Mouse (Mus musculus) hindbrain, embryonic 10.5 days (tissue): Measurements from ENCODE around the gene Arid5b. TPM values are rescaled to one million over a fixed set of nuclear protein-coding genes. Genes with fewer than 3 reads are reported as not detected.

Source experiments
- DNase-seq: peaks from one replicate; pipeline ENCODE4 v3.0.0-alpha.2; 2017; ENCODE audit warnings: low spot score
- H3K27ac ChIP-seq: fragments of 300-500 bp; sonication (generic); 2 replicates; pipeline ENCODE4 v1.5.1; 2016; ENCODE audit warnings: mild to moderate bottlenecking, moderate library complexity
- H3K27me3 ChIP-seq: fragments of 300-500 bp; sonication (generic); 2 replicates; pipeline ENCODE4 v1.6.1; 2016; ENCODE audit warnings: mild to moderate bottlenecking; ENCODE audit not compliant: poor library complexity, insufficient read depth, severe bottlenecking
- H3K36me3 ChIP-seq: fragments of 300-500 bp; sonication (generic); 2 replicates; pipeline ENCODE4 v1.6.1; 2016; ENCODE audit warnings: mild to moderate bottlenecking, moderate library complexity
- H3K4me1 ChIP-seq: fragments of 300-500 bp; sonication (generic); replicated peaks from 2 replicates; pipeline ENCODE4 v1.6.1; 2016; ENCODE audit warnings: mild to moderate bottlenecking
- H3K4me3 ChIP-seq: fragments of 300-500 bp; sonication (generic); 2 replicates; pipeline ENCODE4 v1.5.1; 2016; ENCODE audit warnings: mild to moderate bottlenecking, moderate library complexity
- H3K9me3 ChIP-seq: fragments of 300-500 bp; sonication (generic); 2 replicates; pipeline ENCODE4 v1.6.1; 2016; ENCODE audit warnings: mild to moderate bottlenecking, moderate library complexity
- WGBS: fragments of 180-500 bp; shearing (Covaris S2); methylation state at CpG from one replicate; pipeline ENCODE4 v1.1.7; 2016; 5-methylcytosine and 5-hydroxymethylcytosine counted together
- polyA plus RNA-seq: library from polyadenylated mRNA; unstranded; fragments of >200 nt; fragmentation: Nextera tagmentation; extraction: Ambion mirVana; gene quantifications from 2 replicates; pipeline ENCODE4 v1.2.1, GENCODE M21; 2016

Arid5b gene
- polyA plus RNA-seq, 1 experiment from 2014 or later, result 14.2 TPM

DNA sequence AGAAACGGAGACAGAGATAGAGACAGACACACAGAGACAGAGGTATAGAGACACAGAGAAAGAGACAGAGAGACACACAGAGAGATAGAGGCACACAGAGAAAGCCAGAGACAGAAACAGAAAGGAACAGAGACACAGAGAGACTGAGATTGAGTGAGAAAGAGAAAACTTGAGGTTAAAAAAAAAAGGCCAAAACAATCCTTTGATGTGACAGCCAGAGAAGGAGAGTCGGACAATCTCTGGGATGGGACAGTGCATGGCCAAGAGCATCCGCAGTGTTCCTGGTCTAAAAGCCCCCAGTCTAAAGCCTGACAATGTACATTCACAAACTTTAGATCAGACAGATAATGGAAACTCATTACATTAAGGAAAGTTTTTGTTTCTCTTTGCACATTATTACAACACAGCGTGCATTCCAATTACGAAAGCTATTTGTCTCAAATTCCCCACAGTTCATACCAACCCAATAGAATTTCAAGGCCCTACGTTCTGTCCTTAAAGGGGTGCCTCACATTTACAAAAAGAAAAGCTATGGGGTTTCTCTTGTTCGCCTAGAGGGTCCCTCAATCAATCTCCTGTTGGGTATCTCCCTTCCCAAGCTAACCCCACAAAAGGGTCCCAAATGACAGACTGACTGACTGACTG lies 39.0 kb downstream of the Arid5b start:
- Histone ChIP-seq H3K4me3 (no peak overlapping the region), H3K4me1 (peaks cover 4% of the 10 kb centered on the region; the same call in 1 of the 2 replicates), H3K27ac (no peak overlapping the region), H3K27me3 (no peaks in the 10 kb centered on the region), H3K36me3 (peaks cover 25% of the 10 kb centered on the region), H3K9me3 (no peaks in the 10 kb centered on the region)
- WGBS, result 79% methylated on average over 7 of the region's 7 CpGs
- DNase-seq, result no peak

DNA sequence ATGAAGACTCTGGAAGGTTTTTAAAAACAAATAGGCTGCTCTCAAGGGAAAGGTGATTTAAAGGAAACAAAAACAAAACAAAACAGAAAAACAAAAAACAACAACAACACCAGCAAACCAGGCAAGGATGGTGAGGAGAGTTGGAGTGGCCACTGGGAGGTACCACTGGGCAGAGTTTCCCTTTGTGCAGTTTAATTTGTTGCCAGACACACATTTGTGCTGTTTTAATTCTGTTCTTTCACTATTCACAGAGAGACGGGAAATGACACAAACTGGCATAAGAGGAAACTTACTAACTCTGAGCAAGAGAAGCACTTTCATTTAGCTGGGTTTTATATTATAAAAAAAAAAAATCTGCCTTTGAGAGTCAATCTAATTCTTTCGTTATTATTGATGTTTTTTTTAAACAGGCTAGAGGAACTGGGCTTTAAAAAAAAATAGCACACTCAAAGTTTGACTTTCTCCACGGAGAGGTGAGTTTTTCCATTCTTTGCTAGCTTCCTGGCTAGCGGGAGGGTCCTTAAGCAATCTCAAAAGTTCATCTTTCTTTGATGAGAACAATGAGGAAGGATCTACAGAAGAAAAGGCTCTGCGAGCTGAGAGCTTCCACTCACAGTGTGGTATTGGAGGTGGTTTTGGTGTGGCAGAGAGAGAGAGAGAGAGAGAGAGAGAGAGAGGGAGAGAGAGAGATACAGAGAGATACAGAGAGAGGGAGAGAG lies 39.7 kb downstream of the Arid5b start:
- no peaks in the 10 kb centered on the region for H3K9me3 ChIP-seq
- H3K36me3 ChIP-seq, result peaks cover 30% of the 10 kb centered on the region
- no peak for DNase-seq
- H3K27me3 ChIP-seq, result no peaks in the 10 kb centered on the region
- WGBS, result 52% methylated on average over 5 of the region's 5 CpGs
- peaks cover 4% of the 10 kb centered on the region; the same call in 1 of the 2 replicates for H3K4me1 ChIP-seq
- H3K4me3 ChIP-seq, result no peak overlapping the region
- H3K27ac ChIP-seq, result no peak overlapping the region

GRCm38 (mm10) chr10:68238182-68238581 lies 40.4 kb downstream of the Arid5b start:
- Histone ChIP-seq H3K27me3 (no peaks in the 10 kb centered on the region), H3K36me3 (peaks cover 36% of the 10 kb centered on the region), H3K4me3 (no peak overlapping the region), H3K27ac (no peak overlapping the region), H3K4me1 (peaks cover 4% of the 10 kb centered on the region; the same call in 1 of the 2 replicates), H3K9me3 (no peaks in the 10 kb centered on the region)
- no peak for DNase-seq
- 69% methylated on average over 3 of the region's 3 CpGs for WGBS

DNA sequence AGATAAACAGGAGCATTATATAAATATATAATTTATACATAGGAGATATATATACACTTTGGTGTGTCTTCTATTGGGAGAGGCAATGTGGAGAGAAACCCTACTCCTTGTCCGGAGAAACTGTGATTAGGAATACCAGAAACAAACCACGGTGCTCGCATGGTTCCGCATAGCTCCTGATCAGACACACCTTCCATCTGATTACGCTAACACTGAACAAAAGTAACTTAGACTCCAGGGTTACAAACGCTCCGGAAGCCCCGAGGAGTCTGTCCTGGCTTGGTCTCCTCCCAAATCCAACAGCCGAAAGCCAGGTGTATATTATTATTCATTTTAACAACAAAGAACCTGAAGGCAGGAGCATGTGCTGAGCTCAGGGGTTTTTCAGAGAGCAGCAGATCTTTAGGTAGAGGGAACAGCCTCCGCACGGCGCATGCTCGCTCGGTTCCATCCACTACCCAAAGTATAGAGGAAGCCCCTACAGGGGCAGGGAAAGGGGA lies 41.5 kb downstream of the Arid5b start:
- Histone ChIP-seq H3K27me3 (no peaks in the 10 kb centered on the region), H3K27ac (no peak overlapping the region), H3K9me3 (no peaks in the 10 kb centered on the region), H3K36me3 (peaks cover 25% of the 10 kb centered on the region), H3K4me1 (peaks cover 4% of the 10 kb centered on the region; the same call in 1 of the 2 replicates), H3K4me3 (no peak overlapping the region)
- 88% methylated on average over 14 of the region's 14 CpGs for WGBS
- no peak for DNase-seq

DNA sequence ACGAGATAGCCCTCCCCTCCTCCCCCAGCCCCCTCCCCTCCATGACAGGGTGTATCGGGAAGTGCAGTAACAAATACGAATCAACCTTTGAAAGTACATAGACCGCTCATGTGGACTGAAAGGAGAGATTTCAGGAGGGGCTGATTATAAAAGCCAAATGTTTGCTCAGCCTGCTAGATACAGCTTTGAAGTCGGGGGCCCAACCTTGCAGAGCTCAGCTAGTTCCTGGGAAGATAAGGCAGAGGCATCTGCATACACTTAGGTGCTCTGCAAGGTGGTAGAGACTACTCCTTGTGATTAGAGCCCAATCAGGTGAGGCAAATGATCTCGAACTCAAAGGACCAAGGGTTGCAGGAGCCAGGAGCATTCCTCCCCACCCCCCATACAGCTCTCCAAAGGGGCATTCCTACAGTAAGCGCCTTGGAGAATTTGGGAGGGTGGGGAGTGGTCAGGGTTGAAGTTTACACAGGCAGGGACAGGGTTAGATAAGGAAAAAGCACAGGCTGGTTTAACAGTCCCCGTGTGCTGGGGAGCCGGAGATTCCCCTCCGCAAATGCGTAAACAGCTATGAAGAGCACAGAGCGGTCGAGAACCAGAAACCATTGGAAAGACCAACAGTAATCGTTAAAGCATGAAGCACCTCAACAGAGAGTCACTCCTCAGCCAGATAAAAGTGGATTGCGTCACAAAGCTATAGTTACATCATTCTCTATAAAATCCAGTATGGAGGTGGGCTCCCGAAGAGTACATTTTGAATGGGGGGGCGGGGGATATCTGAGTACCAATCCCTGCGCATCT lies 47.0 kb downstream of the Arid5b start:
- Histone ChIP-seq H3K4me3 (no peak overlapping the region), H3K9me3 (no peaks in the 10 kb centered on the region)
- WGBS, result 67% methylated on average over 18 of the region's 18 CpGs

DNA sequence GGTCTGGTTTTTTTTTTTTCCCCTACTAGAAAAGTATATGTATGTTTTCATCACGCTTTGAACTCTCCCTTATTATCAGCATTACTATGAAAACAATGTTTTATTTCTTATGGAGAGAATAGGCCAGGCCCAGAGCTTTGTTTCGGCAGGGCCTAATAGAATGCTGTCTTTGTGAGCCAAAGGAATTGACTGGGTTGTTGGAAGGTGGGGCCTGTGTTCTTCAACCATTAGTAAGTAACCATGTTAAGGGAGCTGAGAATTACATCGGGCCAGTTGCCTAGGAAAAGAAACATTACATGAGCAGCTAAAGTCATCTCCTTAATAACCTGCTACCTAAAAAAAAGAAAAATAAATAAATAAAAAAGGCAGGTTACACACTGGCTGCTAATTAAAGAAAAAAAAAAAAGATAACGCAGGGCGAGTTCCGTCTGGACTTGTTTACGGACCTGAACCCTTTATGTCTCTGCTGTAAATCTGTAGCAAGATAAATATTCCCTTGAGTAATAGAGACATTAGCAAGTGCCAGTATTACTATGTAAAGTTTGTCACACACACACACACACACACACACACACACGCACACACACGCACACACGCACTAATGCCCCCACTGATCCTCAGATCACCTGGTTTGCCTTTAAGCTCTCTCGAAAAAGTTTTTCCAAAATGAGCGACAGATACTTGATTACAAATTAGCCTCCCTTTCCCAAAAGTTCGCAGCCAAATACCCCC lies 47.7 kb downstream of the Arid5b start:
- H3K4me3 ChIP-seq, result no peak overlapping the region
- 82% methylated on average over 13 of the region's 13 CpGs for WGBS
- no peaks in the 10 kb centered on the region for H3K27me3 ChIP-seq
- no peaks in the 10 kb centered on the region; the same call in 1 of the 2 replicates for H3K4me1 ChIP-seq
- peaks cover 18% of the 10 kb centered on the region for H3K36me3 ChIP-seq
- H3K27ac ChIP-seq, result no peak overlapping the region
- no peak for DNase-seq
- H3K9me3 ChIP-seq, result no peaks in the 10 kb centered on the region

More for the DNA sequence above, 47.0 kb downstream of the Arid5b start:
- H3K4me1 ChIP-seq, result no peaks in the 10 kb centered on the region; the same call in 1 of the 2 replicates
- no peak for DNase-seq
- H3K36me3 ChIP-seq, result peaks cover 18% of the 10 kb centered on the region
- H3K27ac ChIP-seq, result no peak overlapping the region
- H3K27me3 ChIP-seq, result no peaks in the 10 kb centered on the region

DNA sequence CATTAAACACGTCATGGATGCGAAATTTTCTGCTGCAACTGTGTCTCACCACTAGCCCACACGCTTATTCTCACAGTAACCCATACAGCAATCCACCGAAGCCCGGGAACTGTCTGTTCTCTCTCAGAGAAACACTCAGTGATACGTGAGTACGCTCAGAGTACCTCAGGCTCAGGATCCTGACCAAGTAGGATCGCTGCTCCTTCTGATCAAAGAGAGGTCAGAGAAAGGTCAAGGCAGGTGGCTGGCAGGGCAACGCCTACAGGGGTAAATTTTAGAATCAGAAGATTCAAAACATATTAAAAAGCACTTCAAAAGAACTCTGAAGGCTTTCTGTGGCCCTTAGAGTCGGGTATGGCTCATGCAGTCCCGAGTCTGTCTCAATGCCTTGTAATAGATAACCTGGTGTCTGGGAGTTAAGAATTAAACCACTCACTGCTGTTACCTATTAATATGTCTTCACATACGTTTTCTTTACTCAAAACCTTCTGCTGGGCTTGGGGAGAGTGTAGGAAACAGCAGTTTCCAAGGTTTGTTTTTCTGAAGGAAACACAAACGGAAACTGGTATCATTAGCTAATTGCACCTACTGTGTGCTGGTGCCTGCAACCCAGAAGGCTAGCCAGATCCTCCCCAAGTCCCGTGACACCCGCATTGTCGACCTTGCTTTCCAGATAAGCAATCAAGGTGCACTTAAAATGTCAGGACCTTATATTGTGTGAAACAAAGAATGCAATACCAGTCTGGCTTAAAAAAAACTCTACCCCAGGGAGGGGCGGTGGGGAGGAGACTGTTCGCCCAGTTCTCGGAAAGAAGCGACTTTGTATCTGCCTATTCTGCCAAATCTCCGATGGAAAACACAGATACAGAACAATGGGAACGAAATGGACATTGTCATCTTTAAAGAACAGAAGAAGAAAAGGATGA lies 48.6 kb downstream of the Arid5b start:
- H3K27me3 ChIP-seq, result no peaks in the 10 kb centered on the region
- no peak overlapping the region for H3K4me3 ChIP-seq
- 73% methylated on average over 22 of the region's 22 CpGs for WGBS
- H3K4me1 ChIP-seq, result no peaks in the 10 kb centered on the region; the same call in 1 of the 2 replicates
- no peak for DNase-seq
- H3K36me3 ChIP-seq, result peaks cover 18% of the 10 kb centered on the region
- H3K27ac ChIP-seq, result no peak overlapping the region
- H3K9me3 ChIP-seq, result no peaks in the 10 kb centered on the region

DNA sequence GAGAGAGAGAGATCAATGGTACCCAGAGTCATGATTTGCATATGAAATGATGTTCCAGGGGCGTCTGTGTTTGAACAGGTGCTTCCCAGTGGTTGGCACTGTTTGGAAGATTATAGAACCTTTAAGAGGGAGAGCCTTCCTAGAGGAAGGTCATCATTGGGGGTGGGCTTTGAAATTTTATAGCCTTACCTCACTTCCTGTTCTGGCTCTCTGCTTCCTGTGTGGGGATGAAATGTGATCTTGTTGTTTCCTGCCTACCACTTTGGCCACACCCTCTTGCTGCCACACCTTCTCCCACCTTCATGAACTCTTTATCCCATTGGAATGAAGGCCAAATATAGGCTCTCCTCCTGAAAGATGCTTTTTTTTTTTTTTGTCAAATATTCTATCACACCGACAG lies 55.9 kb downstream of the Arid5b start:
- Histone ChIP-seq H3K4me1 (no peaks in the 10 kb centered on the region), H3K27ac (no peak overlapping the region), H3K9me3 (no peaks in the 10 kb centered on the region), H3K36me3 (peaks cover 9% of the 10 kb centered on the region; the same call in 1 of the 2 replicates), H3K4me3 (no peak overlapping the region), H3K27me3 (no peaks in the 10 kb centered on the region)
- 89% methylated on average over 2 of the region's 2 CpGs for WGBS
- DNase-seq, result no peak

GRCm38 (mm10) chr10:68222012-68222411 lies 56.5 kb downstream of the Arid5b start:
- Histone ChIP-seq H3K4me1 (no peaks in the 10 kb centered on the region), H3K36me3 (peaks cover 12% of the 10 kb centered on the region), H3K4me3 (no peak overlapping the region), H3K27me3 (no peaks in the 10 kb centered on the region), H3K27ac (no peak overlapping the region), H3K9me3 (peaks cover 6% of the 10 kb centered on the region)
- no peak for DNase-seq
- WGBS, result 90% methylated on average over 3 of the region's 3 CpGs

DNA sequence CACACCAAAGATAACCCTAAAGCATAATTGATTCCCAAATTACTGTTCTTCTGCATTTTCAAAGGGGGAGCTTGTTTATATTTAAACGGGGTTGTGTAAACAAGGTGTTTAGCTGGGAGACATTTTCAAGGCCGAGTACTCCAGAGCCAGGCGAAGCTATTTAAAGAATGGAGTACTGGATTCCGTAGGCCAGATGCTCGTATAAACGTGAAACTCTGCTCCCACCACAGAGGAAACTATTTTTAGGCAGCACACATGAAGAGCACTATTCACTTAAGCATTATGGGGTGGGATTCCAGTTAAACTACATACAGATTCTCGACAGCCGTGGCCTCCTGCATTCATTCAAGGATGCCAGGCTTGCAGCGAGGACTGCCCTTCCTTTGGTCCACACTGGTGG lies 59.2 kb downstream of the Arid5b start:
- Histone ChIP-seq H3K4me1 (no peaks in the 10 kb centered on the region), H3K9me3 (peaks cover 16% of the 10 kb centered on the region), H3K27ac (no peak overlapping the region), H3K27me3 (no peaks in the 10 kb centered on the region), H3K36me3 (peaks cover 25% of the 10 kb centered on the region), H3K4me3 (no peak overlapping the region)
- WGBS, result 87% methylated on average over 9 of the region's 9 CpGs
- no peak for DNase-seq

DNA sequence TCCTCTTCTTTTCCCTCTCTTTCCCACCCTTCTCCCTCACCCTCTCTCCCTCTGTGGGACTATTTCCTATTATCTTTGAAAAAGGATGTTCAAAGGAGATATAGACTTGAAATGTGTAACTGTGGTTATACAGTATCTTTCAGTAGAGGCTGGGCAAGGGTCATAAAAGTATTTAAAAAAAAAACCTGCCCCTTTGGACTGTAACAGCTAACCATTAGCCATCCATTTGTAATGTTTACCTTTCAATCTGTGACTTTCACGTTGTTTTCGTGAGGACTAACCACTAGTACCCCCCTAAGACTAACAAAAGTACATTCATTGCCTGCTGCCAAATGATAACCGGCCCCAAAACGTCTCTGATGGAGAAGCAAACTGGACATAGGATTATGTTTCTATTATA lies 59.9 kb downstream of the Arid5b start:
- no peaks in the 10 kb centered on the region for H3K27me3 ChIP-seq
- peaks cover 25% of the 10 kb centered on the region for H3K36me3 ChIP-seq
- H3K4me3 ChIP-seq, result no peak overlapping the region
- no peak overlapping the region for H3K27ac ChIP-seq
- H3K9me3 ChIP-seq, result peaks cover 16% of the 10 kb centered on the region
- WGBS, result 88% methylated on average over 4 of the region's 4 CpGs
- DNase-seq, result no peak
- H3K4me1 ChIP-seq, result no peaks in the 10 kb centered on the region
